Mouse (Mus musculus) liver, adult 2 months (tissue): ENCODE measurements around the gene Exoc8.

ENCODE experiments used
- CTCF ChIP-seq: fragments of 200-500 bp; IDR thresholded peaks from 2 replicates; pipeline ENCODE4 v1.5.1; 2011; ENCODE audit warnings: low read depth, low read length, control low read depth
- POLR2A ChIP-seq: fragments of 200-500 bp; IDR thresholded peaks from 2 replicates; pipeline ENCODE4 v1.6.1; 2011; ENCODE audit warnings: low read length, control low read depth; ENCODE audit not compliant: insufficient read depth; ENCODE audit errors: extremely low read depth

- no peak for TF ChIP-seq CTCF
- no peak for TF ChIP-seq POLR2A
Observed at GRCm38 (mm10) chr8:124867126-124867525, 30.4 kb downstream of the Exoc8 start.
